Mouse (Mus musculus): Measurements from ENCODE around the gene Kmt2c. TPM values are rescaled to one million over a fixed set of nuclear protein-coding genes. Genes with fewer than 3 reads are reported as not detected.

Kmt2c gene
- polyA plus RNA-seq, 1 experiment from 2014 or later = 18.3 TPM

GRCm38 (mm10) chr5:25516301-25516895 lies 17.8 kb upstream of the Kmt2c start:
- Histone ChIP-seq H3K4me3 (ENCODE audit: low read depth, low read length) (no peak overlapping the region), H3K4me1 (ENCODE audit: insufficient read depth) (no peaks in the 10 kb centered on the region), H3K4me2 (no peak overlapping the region), H3K9me3 (ENCODE audit: low read depth, low read length) (no peaks in the 10 kb centered on the region), H3K27me3 (ENCODE audit: insufficient read depth, low read length) (no peaks in the 10 kb centered on the region), H3K36me3 (ENCODE audit: insufficient read depth) (no peaks in the 10 kb centered on the region), H3K27ac (ENCODE audit: low read depth) (no peak overlapping the region), H3K9ac (no peak overlapping the region)
- 89% methylated on average over 11 of the region's 11 CpGs for WGBS
- no peak for DNase-seq
- no peak for TF ChIP-seq CTCF (IDR thresholded peaks at IDR 0.05; ENCODE audit: low read depth)
- no peak for ATAC-seq (ENCODE audit: insufficient read depth)

- whole genome bisulfite sequencing = 81% methylated on average over 5 of the region's 5 CpGs
- no peak for TF ChIP-seq CTCF (IDR thresholded peaks at IDR 0.05; ENCODE audit: low read depth)
- no peak for ATAC-seq (ENCODE audit: insufficient read depth)
Measured at GRCm38 (mm10) chr5:25515767-25516166, 17.2 kb upstream of the Kmt2c start, which contains the start of gene Cct8l1. TSS of gene Cct8l1 (plus strand) at chr5:25516067.

GRCm38 (mm10) chr5:25506041-25506440 lies 7.5 kb upstream of the Kmt2c start:
- ATAC-seq (ENCODE audit: insufficient read depth) = no peak
- no peak for DNase-seq
- TF ChIP-seq CTCF (IDR thresholded peaks at IDR 0.05; ENCODE audit: low read depth) = no peak
- Histone ChIP-seq H3K4me2 (no peak overlapping the region), H3K27ac (ENCODE audit: low read depth) (no peak overlapping the region), H3K9ac (no peak overlapping the region), H3K4me3 (ENCODE audit: low read depth, low read length) (no peak overlapping the region), H3K4me1 (ENCODE audit: insufficient read depth) (no peaks in the 10 kb centered on the region), H3K27me3 (ENCODE audit: insufficient read depth, low read length) (no peaks in the 10 kb centered on the region), H3K36me3 (ENCODE audit: insufficient read depth) (no peaks in the 10 kb centered on the region), H3K9me3 (ENCODE audit: low read depth, low read length) (no peaks in the 10 kb centered on the region)
- 81% methylated on average over 5 of the region's 5 CpGs for WGBS

More at GRCm38 (mm10) chr5:25515767-25516166, 17.2 kb upstream of the Kmt2c start, which contains the start of gene Cct8l1:
- Histone ChIP-seq H3K36me3 (ENCODE audit: insufficient read depth) (no peaks in the 10 kb centered on the region), H3K4me3 (ENCODE audit: low read depth, low read length) (no peak within 1 kb of the TSS), H3K9me3 (ENCODE audit: low read depth, low read length) (no peaks in the 10 kb centered on the region), H3K27ac (ENCODE audit: low read depth) (no peak within 1 kb of the TSS), H3K27me3 (ENCODE audit: insufficient read depth, low read length) (no peaks in the 10 kb centered on the region), H3K4me2 (no peak within 1 kb of the TSS), H3K4me1 (ENCODE audit: insufficient read depth) (no peaks in the 10 kb centered on the region), H3K9ac (no peak within 1 kb of the TSS)
- no peak for DNase-seq

- WGBS = 68% methylated on average over 7 of the region's 7 CpGs
- H3K36me3 ChIP-seq (ENCODE audit: insufficient read depth) = no peaks in the 10 kb centered on the region
- H3K9me3 ChIP-seq (ENCODE audit: low read depth, low read length) = no peaks in the 10 kb centered on the region
- ATAC-seq (ENCODE audit: insufficient read depth) (no peak), DNase-seq (no peak)
- no peak for TF ChIP-seq CTCF (IDR thresholded peaks at IDR 0.05; ENCODE audit: low read depth)
- H3K4me2 ChIP-seq = peak overlapping the region; percentile 61
- no peaks in the 10 kb centered on the region for H3K27me3 ChIP-seq (ENCODE audit: insufficient read depth, low read length)
- H3K27ac ChIP-seq (ENCODE audit: low read depth) = no peak overlapping the region
- no peak overlapping the region; the same call in 1 of the 2 replicates for H3K9ac ChIP-seq
- no peaks in the 10 kb centered on the region; the same call in 1 of the 2 replicates for H3K4me1 ChIP-seq (ENCODE audit: insufficient read depth)
- H3K4me3 ChIP-seq (ENCODE audit: low read depth, low read length) = no peak overlapping the region; the same call in 1 of the 2 replicates
Measured at GRCm38 (mm10) chr5:25500686-25501085, 2.1 kb upstream of the Kmt2c start.

- Histone ChIP-seq H3K4me1 (ENCODE audit: insufficient read depth) (no peaks in the 10 kb centered on the region; the same call in 1 of the 2 replicates), H3K36me3 (ENCODE audit: insufficient read depth) (no peaks in the 10 kb centered on the region), H3K27me3 (ENCODE audit: insufficient read depth, low read length) (no peaks in the 10 kb centered on the region), H3K9me3 (ENCODE audit: low read depth, low read length) (no peaks in the 10 kb centered on the region), H3K4me2 (peak overlapping the region; percentile 61), H3K9ac (peak overlapping the region; percentile 91), H3K4me3 (ENCODE audit: low read depth, low read length) (peak overlapping the region; percentile 81), H3K27ac (ENCODE audit: low read depth) (peak overlapping the region; percentile 100)
- ATAC-seq (ENCODE audit: insufficient read depth) (peak; percentile 84), DNase-seq (peak; percentile 98)
- no peak for TF ChIP-seq CTCF (IDR thresholded peaks at IDR 0.05; ENCODE audit: low read depth)
- under 1% methylated on average over 87 of the region's 90 CpGs for WGBS
Measured at GRCm38 (mm10) chr5:25499423-25500398, 1.1 kb upstream of the Kmt2c start.

- Histone ChIP-seq H3K9me3 (ENCODE audit: low read depth, low read length) (no peaks in the 10 kb centered on the region), H3K9ac (peak overlapping the region; percentile 91), H3K4me2 (peak overlapping the region; percentile 61), H3K4me3 (ENCODE audit: low read depth, low read length) (peak overlapping the region; percentile 94), H3K36me3 (ENCODE audit: insufficient read depth) (no peaks in the 10 kb centered on the region), H3K27ac (ENCODE audit: low read depth) (peak overlapping the region; percentile 100), H3K27me3 (ENCODE audit: insufficient read depth, low read length) (no peaks in the 10 kb centered on the region), H3K4me1 (ENCODE audit: insufficient read depth) (no peaks in the 10 kb centered on the region; the same call in 1 of the 2 replicates)
- TF ChIP-seq CTCF (IDR thresholded peaks at IDR 0.05; ENCODE audit: low read depth) = no peak
- WGBS = 0% methylated on average over 22 of the region's 87 CpGs
- ATAC-seq (ENCODE audit: insufficient read depth) (peak; percentile 90), DNase-seq (peak; percentile 87)
Measured at GRCm38 (mm10) chr5:25498821-25499422, 339 bp upstream of the Kmt2c start.

Data from lung, embryonic 14.5 days (tissue).